Mouse (Mus musculus): ENCODE measurements around the gene Kat5. TPM values are rescaled to one million over a fixed set of nuclear protein-coding genes. Genes with fewer than 3 reads are reported as not detected.

Kat5 gene
- polyA plus RNA-seq, 1 experiment from 2014 or later, result 43.3 TPM

DNA sequence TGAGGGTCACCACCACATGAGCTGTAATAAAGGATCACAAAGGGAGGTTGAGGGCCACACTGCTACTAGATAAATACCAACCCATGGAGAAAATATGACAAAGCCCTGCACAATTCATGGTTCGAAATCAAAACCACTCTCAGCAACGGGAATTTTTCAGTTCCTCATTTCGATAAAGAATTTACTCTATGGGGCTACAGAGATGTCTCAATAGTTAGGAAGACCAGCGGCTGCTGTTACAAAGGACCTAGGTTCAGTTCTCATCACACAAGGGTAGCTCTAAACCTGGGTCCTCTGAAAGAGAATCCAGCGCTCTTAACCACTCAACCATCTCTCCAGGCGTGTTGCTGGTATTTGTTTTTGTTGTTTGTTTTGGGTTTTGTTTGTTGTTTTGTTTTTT is 18.1 kb downstream of the Kat5 start:
- H3K36me3 ChIP-seq (ENCODE audit: control insufficient read depth, insufficient read depth, low read length), result no peaks in the 10 kb centered on the region
- H3K4me3 ChIP-seq (replicated peaks; ENCODE audit: low read length), result no peak overlapping the region
- no peaks in the 10 kb centered on the region for H3K27me3 ChIP-seq (ENCODE audit: control insufficient read depth, insufficient read depth, low read length)
- no peak overlapping the region for H3K27ac ChIP-seq (ENCODE audit: low read length)
- no peaks in the 10 kb centered on the region for H3K4me1 ChIP-seq (ENCODE audit: control insufficient read depth, insufficient read depth, low read length)
- 88% methylated on average over 6 of the region's 6 CpGs for WGBS
- ATAC-seq (ENCODE audit: insufficient read depth, low FRiP score), result no peak
- H3K9me3 ChIP-seq (replicated peaks; ENCODE audit: control insufficient read depth, low read length), result no peaks in the 10 kb centered on the region
- no peak overlapping the region for H3K9ac ChIP-seq (ENCODE audit: low read length)
- H3K4me2 ChIP-seq (ENCODE audit: low read depth, low read length), result no peak overlapping the region

DNA sequence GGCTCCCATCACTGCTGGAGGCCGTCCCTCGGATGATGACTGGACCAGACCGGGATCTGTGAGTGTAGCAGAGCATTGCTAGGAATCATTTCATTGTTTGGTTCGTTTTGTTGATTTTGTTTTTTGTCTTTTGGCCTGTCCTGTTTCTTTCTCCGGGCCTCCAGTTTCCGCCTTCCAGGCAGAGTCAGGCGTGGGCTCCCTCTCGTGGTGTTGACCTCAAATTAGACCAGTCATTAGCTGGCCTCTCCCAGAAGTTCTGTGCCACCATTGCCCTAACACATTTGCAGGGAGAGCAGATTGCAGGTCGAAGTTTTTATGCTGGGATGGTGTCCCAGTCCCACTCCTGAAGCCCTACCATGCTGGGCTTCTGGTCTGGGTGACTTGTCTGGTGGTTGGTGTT is 20.9 kb downstream of the Kat5 start:
- no peak overlapping the region for H3K9ac ChIP-seq (ENCODE audit: low read length)
- H3K4me2 ChIP-seq (ENCODE audit: low read depth, low read length), result no peak overlapping the region
- WGBS, result 76% methylated on average over 9 of the region's 9 CpGs
- no peak overlapping the region for H3K27ac ChIP-seq (ENCODE audit: low read length)
- H3K9me3 ChIP-seq (replicated peaks; ENCODE audit: control insufficient read depth, low read length), result no peaks in the 10 kb centered on the region
- no peaks in the 10 kb centered on the region for H3K27me3 ChIP-seq (ENCODE audit: control insufficient read depth, insufficient read depth, low read length)
- no peak for ATAC-seq (ENCODE audit: insufficient read depth, low FRiP score)
- no peak overlapping the region for H3K4me3 ChIP-seq (replicated peaks; ENCODE audit: low read length)
- no peaks in the 10 kb centered on the region for H3K36me3 ChIP-seq (ENCODE audit: control insufficient read depth, insufficient read depth, low read length)
- no peaks in the 10 kb centered on the region for H3K4me1 ChIP-seq (ENCODE audit: control insufficient read depth, insufficient read depth, low read length)

DNA sequence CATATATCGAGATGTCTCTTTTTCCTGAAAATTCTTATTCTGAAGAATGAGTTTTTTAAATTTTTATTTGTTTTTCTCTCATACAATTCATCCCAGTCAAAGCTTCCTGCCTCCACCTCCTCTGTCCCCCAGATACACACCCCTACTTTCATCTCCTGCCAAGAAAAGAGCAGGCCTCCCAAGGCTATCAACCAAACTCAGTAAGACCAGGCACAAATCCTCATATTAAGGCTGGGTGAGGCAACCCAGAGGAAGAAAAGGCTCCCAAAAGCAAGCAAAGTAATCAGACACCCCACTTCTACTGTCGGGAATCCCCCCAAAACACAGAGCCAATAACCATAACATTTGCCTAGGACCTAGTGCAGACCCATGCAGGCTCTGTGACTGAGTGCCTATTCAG is 28.0 kb downstream of the Kat5 start:
- no peak overlapping the region for H3K9ac ChIP-seq (ENCODE audit: low read length)
- no peaks in the 10 kb centered on the region for H3K27me3 ChIP-seq (ENCODE audit: control insufficient read depth, insufficient read depth, low read length)
- H3K36me3 ChIP-seq (ENCODE audit: control insufficient read depth, insufficient read depth, low read length), result no peaks in the 10 kb centered on the region
- no peaks in the 10 kb centered on the region for H3K9me3 ChIP-seq (replicated peaks; ENCODE audit: control insufficient read depth, low read length)
- no peaks in the 10 kb centered on the region for H3K4me1 ChIP-seq (ENCODE audit: control insufficient read depth, insufficient read depth, low read length)
- no peak overlapping the region for H3K4me2 ChIP-seq (ENCODE audit: low read depth, low read length)
- H3K27ac ChIP-seq (ENCODE audit: low read length), result no peak overlapping the region
- no peak for ATAC-seq (ENCODE audit: insufficient read depth, low FRiP score)
- 72% methylated on average over 2 of the region's 2 CpGs for WGBS
- no peak overlapping the region for H3K4me3 ChIP-seq (replicated peaks; ENCODE audit: low read length)

DNA sequence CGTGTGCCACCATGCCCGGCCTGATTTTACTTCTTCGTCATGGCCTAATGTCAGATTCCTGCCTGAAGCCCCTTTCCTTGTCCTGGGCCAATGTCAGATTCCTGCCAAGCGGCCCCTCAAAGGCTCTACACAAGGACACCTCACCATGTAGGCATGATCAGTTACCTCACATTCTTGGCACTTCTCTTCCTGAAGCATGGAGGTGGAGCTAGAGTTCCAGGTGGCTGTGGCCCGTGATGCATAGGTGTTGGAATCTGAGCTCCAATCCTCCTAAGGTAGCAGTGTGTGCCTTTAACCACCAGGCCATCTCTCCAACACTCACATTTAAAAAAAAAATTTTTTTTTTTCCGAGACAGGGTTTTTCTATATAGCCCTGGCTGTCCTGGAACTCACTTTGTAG is 29.3 kb downstream of the Kat5 start:
- Histone ChIP-seq H3K27ac (ENCODE audit: low read length) (no peak overlapping the region), H3K4me1 (ENCODE audit: control insufficient read depth, insufficient read depth, low read length) (no peaks in the 10 kb centered on the region), H3K27me3 (ENCODE audit: control insufficient read depth, insufficient read depth, low read length) (no peaks in the 10 kb centered on the region), H3K4me3 (replicated peaks; ENCODE audit: low read length) (no peak overlapping the region), H3K9me3 (replicated peaks; ENCODE audit: control insufficient read depth, low read length) (no peaks in the 10 kb centered on the region), H3K36me3 (ENCODE audit: control insufficient read depth, insufficient read depth, low read length) (no peaks in the 10 kb centered on the region), H3K4me2 (ENCODE audit: low read depth, low read length) (no peak overlapping the region), H3K9ac (ENCODE audit: low read length) (no peak overlapping the region)
- no peak for ATAC-seq (ENCODE audit: insufficient read depth, low FRiP score)
- 85% methylated on average over 6 of the region's 6 CpGs for WGBS

DNA sequence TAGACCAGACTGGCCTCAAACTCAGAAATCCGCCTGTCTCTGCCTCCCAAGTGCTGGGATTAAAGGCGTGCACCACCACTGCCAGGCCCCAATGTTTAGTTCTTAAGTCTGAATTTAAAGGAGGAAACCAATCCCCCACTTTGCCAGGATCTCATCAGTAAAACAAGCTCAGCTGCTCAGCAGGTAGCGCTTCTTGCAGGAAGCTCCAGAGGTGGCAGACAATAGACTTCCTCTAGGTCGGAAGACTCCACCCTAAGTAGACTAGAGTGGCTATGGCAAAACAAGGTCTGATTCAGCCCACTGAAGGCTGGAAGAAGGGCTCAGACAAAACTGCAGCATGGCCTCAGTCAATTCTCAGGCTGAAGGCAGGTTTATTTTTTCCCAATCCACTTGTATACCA is 30.1 kb downstream of the Kat5 start:
- 78% methylated on average over 4 of the region's 4 CpGs for WGBS
- no peak for ATAC-seq (ENCODE audit: insufficient read depth, low FRiP score)
- no peaks in the 10 kb centered on the region for H3K9me3 ChIP-seq (replicated peaks; ENCODE audit: control insufficient read depth, low read length)
- no peak overlapping the region for H3K4me3 ChIP-seq (replicated peaks; ENCODE audit: low read length)
- H3K27ac ChIP-seq (ENCODE audit: low read length), result no peak overlapping the region
- no peaks in the 10 kb centered on the region for H3K4me1 ChIP-seq (ENCODE audit: control insufficient read depth, insufficient read depth, low read length)
- H3K27me3 ChIP-seq (ENCODE audit: control insufficient read depth, insufficient read depth, low read length), result no peaks in the 10 kb centered on the region
- H3K36me3 ChIP-seq (ENCODE audit: control insufficient read depth, insufficient read depth, low read length), result no peaks in the 10 kb centered on the region
- H3K4me2 ChIP-seq (ENCODE audit: low read depth, low read length), result no peak overlapping the region
- no peak overlapping the region for H3K9ac ChIP-seq (ENCODE audit: low read length)

DNA sequence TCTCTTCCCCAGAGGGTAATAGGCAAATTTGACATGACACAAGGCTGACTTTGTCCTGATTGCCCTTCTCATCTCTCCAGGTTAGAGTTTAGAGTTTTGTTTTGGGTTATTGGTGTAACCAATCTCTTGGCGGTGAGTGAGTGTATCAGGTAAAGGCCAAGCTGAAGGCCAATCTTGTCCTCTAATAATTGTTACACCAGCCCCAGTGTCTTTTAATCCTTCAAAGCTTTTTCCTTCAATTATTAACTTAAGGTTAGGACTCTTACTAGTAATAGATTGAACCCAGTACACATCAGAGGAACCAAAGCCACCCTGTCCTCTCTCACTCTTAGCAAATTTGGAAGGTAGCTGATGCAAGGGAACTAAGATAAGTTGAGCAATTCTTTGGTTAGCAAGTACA is 34.7 kb downstream of the Kat5 start:
- Histone ChIP-seq H3K27me3 (ENCODE audit: control insufficient read depth, insufficient read depth, low read length) (no peaks in the 10 kb centered on the region), H3K27ac (ENCODE audit: low read length) (no peak overlapping the region), H3K9me3 (replicated peaks; ENCODE audit: control insufficient read depth, low read length) (no peaks in the 10 kb centered on the region), H3K4me2 (ENCODE audit: low read depth, low read length) (no peak overlapping the region), H3K9ac (ENCODE audit: low read length) (no peak overlapping the region), H3K36me3 (ENCODE audit: control insufficient read depth, insufficient read depth, low read length) (0 out of 2 replicates have a peak, but pooled peaks cover 7% of the 10 kb centered on the region), H3K4me1 (ENCODE audit: control insufficient read depth, insufficient read depth, low read length) (no peaks in the 10 kb centered on the region), H3K4me3 (replicated peaks; ENCODE audit: low read length) (no peak overlapping the region)
- 97% methylated on average over 1 of the region's 1 CpGs for WGBS
- ATAC-seq (ENCODE audit: insufficient read depth, low FRiP score), result no peak

DNA sequence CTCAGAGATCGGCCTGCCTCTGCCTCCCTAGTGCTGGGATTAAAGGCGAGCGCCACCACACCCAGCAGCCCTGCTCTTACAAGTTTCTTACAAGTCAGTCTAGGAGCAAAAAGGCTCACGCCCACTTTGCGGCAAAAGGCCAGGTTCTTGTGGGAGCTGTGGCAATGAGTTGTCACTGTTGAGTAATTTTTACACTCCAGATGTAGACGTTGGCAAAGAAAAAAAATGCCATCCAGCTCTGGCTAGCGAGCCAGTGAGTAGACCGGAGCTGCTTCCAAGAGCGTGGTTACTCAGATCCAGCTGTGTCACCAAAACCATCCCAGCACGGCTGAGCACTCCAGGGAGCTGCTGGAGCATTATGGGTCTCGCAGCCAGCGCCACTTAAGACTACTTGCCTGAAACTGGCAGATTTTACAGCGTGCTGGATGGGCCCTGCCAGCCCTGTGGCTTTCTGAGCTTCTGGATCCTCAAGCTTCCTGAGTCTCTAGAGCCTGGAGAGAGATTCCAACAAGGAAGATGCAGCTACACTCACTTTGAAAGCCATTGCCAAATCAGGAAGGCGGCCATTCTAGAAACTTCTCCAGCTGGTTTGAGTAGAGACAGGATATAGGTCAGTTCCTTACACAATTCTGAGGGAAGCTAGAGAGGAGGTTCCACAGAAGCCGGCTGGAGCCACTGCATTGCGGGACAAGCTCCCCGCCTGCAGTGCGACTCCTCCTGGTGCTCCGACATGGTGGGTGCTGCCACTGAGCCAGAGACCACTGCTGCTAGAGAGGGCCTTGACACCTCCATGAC is 37.5 kb downstream of the Kat5 start:
- no peak overlapping the region for H3K4me2 ChIP-seq (ENCODE audit: low read depth, low read length)
- no peak overlapping the region; the same call in 1 of the 2 replicates for H3K27ac ChIP-seq (ENCODE audit: low read length)
- no peaks in the 10 kb centered on the region for H3K27me3 ChIP-seq (ENCODE audit: control insufficient read depth, insufficient read depth, low read length)
- peaks cover 9% of the 10 kb centered on the region; the same call in 1 of the 2 replicates for H3K4me1 ChIP-seq (ENCODE audit: control insufficient read depth, insufficient read depth, low read length)
- no peak for ATAC-seq (ENCODE audit: insufficient read depth, low FRiP score)
- WGBS, result 86% methylated on average over 19 of the region's 19 CpGs
- H3K4me3 ChIP-seq (replicated peaks; ENCODE audit: low read length), result no peak overlapping the region
- 0 out of 2 replicates have a peak, but pooled peaks cover 9% of the 10 kb centered on the region for H3K36me3 ChIP-seq (ENCODE audit: control insufficient read depth, insufficient read depth, low read length)
- no peak overlapping the region for H3K9ac ChIP-seq (ENCODE audit: low read length)
- H3K9me3 ChIP-seq (replicated peaks; ENCODE audit: control insufficient read depth, low read length), result no peaks in the 10 kb centered on the region

DNA sequence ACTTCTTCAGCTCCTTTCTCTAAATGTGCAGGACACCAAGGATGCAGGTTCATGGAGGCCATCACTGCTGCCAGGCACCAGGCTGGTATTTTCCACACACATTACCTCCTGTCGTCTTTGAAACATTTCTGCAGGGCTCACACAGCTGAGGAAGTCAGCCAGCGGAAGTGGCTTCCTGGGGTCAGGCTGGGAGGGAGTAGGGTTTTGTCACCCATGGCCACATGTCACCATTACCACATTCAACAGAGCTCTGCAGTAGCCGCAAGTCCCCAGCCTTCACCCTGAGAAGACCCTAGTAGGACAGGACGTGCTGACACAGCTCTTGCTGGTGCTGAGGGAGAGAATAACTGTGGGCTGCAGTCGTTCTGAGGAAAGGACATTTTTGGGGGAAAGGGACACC is 38.2 kb downstream of the Kat5 start:
- 0 out of 2 replicates have a peak, but pooled peaks cover 9% of the 10 kb centered on the region for H3K36me3 ChIP-seq (ENCODE audit: control insufficient read depth, insufficient read depth, low read length)

DNA sequence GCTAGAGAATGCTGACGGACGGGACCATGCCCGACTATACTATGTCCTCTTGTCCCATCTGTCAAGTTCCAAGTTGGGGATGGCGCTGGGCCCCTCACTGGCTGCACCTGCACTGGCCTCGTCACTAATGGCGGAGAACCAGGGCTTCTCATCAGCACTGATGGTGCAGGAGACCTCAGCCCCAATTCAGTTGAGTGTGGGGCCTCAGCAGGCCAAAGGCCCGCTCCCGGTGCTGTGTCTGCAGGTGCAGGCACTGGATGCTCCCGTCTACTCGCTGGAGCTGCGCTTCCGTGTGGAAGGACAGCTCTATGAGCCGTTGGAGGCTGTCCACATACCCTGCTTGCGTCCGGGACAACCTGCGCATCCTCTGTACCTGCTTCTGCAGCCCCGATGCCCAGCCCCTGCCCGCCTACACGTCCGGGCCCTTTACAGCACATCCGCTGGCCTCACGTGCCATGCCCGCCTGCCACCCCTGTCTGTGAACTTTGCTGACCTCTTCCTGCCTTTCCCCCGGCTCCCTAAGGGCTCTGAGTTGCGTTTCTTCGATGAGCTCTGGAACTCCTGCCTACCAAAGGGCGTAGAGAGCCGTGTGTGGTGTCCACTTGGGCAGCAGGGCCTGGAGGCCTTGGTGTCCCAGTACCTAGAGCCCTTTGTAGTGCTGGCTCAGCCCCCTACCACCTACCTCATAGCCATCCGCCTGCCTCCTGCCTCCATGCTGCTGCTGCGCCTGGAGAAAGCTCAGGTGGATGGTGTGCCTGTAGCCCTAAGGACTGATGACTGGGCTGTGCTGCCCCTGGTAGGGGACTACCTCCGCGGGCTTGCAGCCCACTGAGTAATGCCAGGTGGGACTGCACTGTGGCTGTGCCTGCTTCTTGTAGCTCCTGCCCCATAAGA is 39.4 kb downstream of the Kat5 start:
- H3K9me3 ChIP-seq (replicated peaks; ENCODE audit: control insufficient read depth, low read length), result no peaks in the 10 kb centered on the region
- no peak overlapping the region for H3K4me3 ChIP-seq (replicated peaks; ENCODE audit: low read length)
- H3K9ac ChIP-seq (ENCODE audit: low read length), result no peak overlapping the region
- 0 out of 2 replicates have a peak, but pooled peaks cover 9% of the 10 kb centered on the region for H3K36me3 ChIP-seq (ENCODE audit: control insufficient read depth, insufficient read depth, low read length)
- 89% methylated on average over 32 of the region's 32 CpGs for whole genome bisulfite sequencing
- ATAC-seq (ENCODE audit: insufficient read depth, low FRiP score), result no peak
- peaks cover 15% of the 10 kb centered on the region; the same call in 1 of the 2 replicates for H3K4me1 ChIP-seq (ENCODE audit: control insufficient read depth, insufficient read depth, low read length)
- no peak overlapping the region for H3K27ac ChIP-seq (ENCODE audit: low read length)
- no peaks in the 10 kb centered on the region for H3K27me3 ChIP-seq (ENCODE audit: control insufficient read depth, insufficient read depth, low read length)
- H3K4me2 ChIP-seq (ENCODE audit: low read depth, low read length), result no peak overlapping the region

More for the DNA sequence above, 38.2 kb downstream of the Kat5 start:
- Histone ChIP-seq H3K4me2 (ENCODE audit: low read depth, low read length) (no peak overlapping the region), H3K4me1 (ENCODE audit: control insufficient read depth, insufficient read depth, low read length) (peaks cover 12% of the 10 kb centered on the region; the same call in 1 of the 2 replicates), H3K4me3 (replicated peaks; ENCODE audit: low read length) (no peak overlapping the region), H3K9me3 (replicated peaks; ENCODE audit: control insufficient read depth, low read length) (no peaks in the 10 kb centered on the region), H3K9ac (ENCODE audit: low read length) (no peak overlapping the region), H3K27me3 (ENCODE audit: control insufficient read depth, insufficient read depth, low read length) (no peaks in the 10 kb centered on the region), H3K27ac (ENCODE audit: low read length) (no peak overlapping the region)
- 66% methylated on average over 5 of the region's 5 CpGs for WGBS
- ATAC-seq (ENCODE audit: insufficient read depth, low FRiP score), result no peak

Data from stomach, embryonic 16.5 days (tissue).